Mouse (Mus musculus) lung, postnatal 0 days (tissue): ENCODE measurements around the gene Tns3.
A peak's percentile ranks its signal among the peaks of the same experiment; 100 is the strongest.

ENCODE experiments used
- CTCF ChIP-seq: IDR thresholded peaks from 2 replicates; pipeline ENCODE4 v1.5.1; 2016; ENCODE audit warnings: antibody characterized with exemption, mild to moderate bottlenecking
- EP300 ChIP-seq: IDR thresholded peaks from 2 replicates; pipeline ENCODE4 v1.6.1; 2016; ENCODE audit warnings: antibody characterized with exemption, mild to moderate bottlenecking, control low read depth

DNA sequence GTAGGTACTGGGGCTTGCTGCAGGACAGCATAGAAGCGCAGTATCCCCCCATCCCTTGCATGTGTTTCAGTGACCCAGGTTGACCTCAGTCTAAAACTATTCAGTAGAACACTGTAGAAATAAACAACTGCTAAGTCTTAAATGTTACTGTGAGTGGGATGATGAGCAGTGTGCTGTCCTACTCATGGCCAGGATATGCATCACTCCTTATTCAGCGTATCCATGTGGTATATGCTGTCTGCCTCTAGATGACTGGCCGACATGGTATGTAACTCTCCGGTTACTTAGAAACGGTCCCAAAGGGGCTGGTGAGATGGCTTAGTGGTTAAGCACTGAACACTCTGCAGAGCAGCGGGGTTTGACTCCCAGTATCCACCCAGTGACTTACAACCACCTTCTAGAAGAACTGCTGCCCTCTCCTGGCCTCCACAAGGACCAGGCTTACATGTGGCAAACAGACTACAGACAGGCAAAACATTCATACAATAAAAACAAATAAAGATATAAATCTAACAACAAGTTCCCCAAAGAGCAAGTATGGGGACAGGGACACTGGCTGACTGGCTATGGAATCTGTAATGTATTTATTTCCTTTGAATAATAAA lies 212.6 kb downstream of the Tns3 start:
- TF ChIP-seq CTCF (peak; percentile 53), EP300 (no peak)
